Mouse (Mus musculus) C2C12 (cell line): ENCODE data around the gene Ghr. TPM values are rescaled to one million over a fixed set of nuclear protein-coding genes. Genes with fewer than 3 reads are reported as not detected.

Experiments used
- H3K27me3 ChIP-seq: one replicate; pipeline ENCODE4 v1.6.1; 2011; ENCODE audit not compliant: control insufficient read depth, insufficient read depth, insufficient read length
- H3K36me3 ChIP-seq: one replicate; pipeline ENCODE4 v1.6.1; 2011; ENCODE audit not compliant: control insufficient read depth, insufficient read depth
- H3K4me3 ChIP-seq: one replicate; pipeline ENCODE4 v1.5.1; 2011; ENCODE audit warnings: mild to moderate bottlenecking, control low read depth; ENCODE audit not compliant: poor library complexity, insufficient read depth, severe bottlenecking
- H3K79me2 ChIP-seq: one replicate; pipeline ENCODE4 v1.6.1; 2011; ENCODE audit not compliant: control insufficient read depth, insufficient read depth
- H3K79me3 ChIP-seq: one replicate; pipeline ENCODE4 v1.6.1; 2011; ENCODE audit warnings: low read depth, control low read depth
- H3ac ChIP-seq: one replicate; pipeline ENCODE3; 2011; ENCODE audit warnings: low read depth; ENCODE audit not compliant: control insufficient read depth, insufficient read length
- CEBPB ChIP-seq: IDR thresholded peaks from one replicate; pipeline ENCODE4 v1.6.1; 2011; ENCODE audit warnings: low read depth, mild to moderate bottlenecking, control low read depth, moderate library complexity
- CTCF ChIP-seq: IDR thresholded peaks from one replicate; pipeline ENCODE4 v1.5.1; 2011; ENCODE audit not compliant: control insufficient read depth, insufficient read depth, insufficient read length
- FOSL1 ChIP-seq: IDR thresholded peaks from one replicate; pipeline ENCODE4 v1.8.0; 2011; ENCODE audit warnings: mild to moderate bottlenecking, low read length; ENCODE audit not compliant: poor library complexity, insufficient read depth, severe bottlenecking
- MAX ChIP-seq: IDR thresholded peaks from one replicate; pipeline ENCODE4 v1.6.1; 2011; ENCODE audit warnings: mild to moderate bottlenecking, control low read depth
- MYOD1 ChIP-seq: IDR thresholded peaks from one replicate; pipeline ENCODE4 v1.6.1; 2011; ENCODE audit warnings: low read depth; ENCODE audit not compliant: control insufficient read depth, insufficient read length
- MYOG ChIP-seq: IDR thresholded peaks from one replicate; pipeline ENCODE4 v1.6.1; 2011; ENCODE audit not compliant: control insufficient read depth, insufficient read length; ENCODE audit errors: extremely low read depth
- USF1 ChIP-seq: IDR thresholded peaks from one replicate; pipeline ENCODE4 v1.6.1; 2011; ENCODE audit warnings: low read depth, mild to moderate bottlenecking, control low read depth, moderate library complexity
- polyA plus RNA-seq: library from polyadenylated mRNA; unstranded; fragments of >200 nt; fragmentation: generic; extraction: Trizol; gene quantifications from one replicate; pipeline ENCODE4 v1.2.1, GENCODE M21; 2012; ENCODE audit warnings: missing spikeins

Ghr gene
- polyA plus RNA-seq, 1 experiment = 10.6 TPM

- no peak overlapping the region for H3K4me3 ChIP-seq
- H3K36me3 ChIP-seq = no peaks in the 10 kb centered on the region
- H3K79me3 ChIP-seq = no peaks in the 10 kb centered on the region
- H3K79me2 ChIP-seq = no peaks in the 10 kb centered on the region
- no peaks in the 10 kb centered on the region for H3K27me3 ChIP-seq
- no peak for TF ChIP-seq MYOG
- TF ChIP-seq FOSL1 = no peak
- H3ac ChIP-seq = no peak overlapping the region
Measured at GRCm38 (mm10) chr15:3485367-3485766, 97.9 kb downstream of the Ghr start.

DNA sequence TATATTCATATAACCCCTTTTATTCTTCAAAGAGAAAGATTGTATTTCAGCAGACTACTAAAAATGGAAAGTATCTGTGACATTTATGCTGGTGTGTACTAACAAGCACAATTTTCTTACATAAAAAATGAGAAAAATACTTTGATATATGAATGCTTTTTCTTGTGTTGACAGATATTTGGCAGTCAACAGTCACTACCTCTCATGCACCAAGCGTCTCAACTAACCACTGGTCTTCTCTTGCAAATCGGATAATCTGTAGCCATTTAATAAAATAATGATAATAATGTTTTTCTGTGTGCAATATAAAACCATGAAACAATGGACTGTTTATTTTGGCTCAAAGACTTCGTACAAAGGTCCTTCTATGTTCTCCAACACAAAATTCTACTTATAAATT lies 99.8 kb downstream of the Ghr start:
- Histone ChIP-seq H3K79me3 (no peaks in the 10 kb centered on the region), H3K27me3 (no peaks in the 10 kb centered on the region), H3ac (no peak overlapping the region), H3K36me3 (no peaks in the 10 kb centered on the region), H3K4me3 (no peak overlapping the region), H3K79me2 (no peaks in the 10 kb centered on the region)
- TF ChIP-seq MYOD1 (no peak), FOSL1 (no peak), MYOG (no peak), USF1 (no peak), CTCF (no peak), CEBPB (no peak), MAX (no peak)

GRCm38 (mm10) chr15:3469230-3469629 lies 114.1 kb downstream of the Ghr start:
- H3K79me3 ChIP-seq = no peaks in the 10 kb centered on the region
- H3K79me2 ChIP-seq = no peaks in the 10 kb centered on the region
- no peak for TF ChIP-seq CTCF
- TF ChIP-seq MYOD1 = no peak
- no peak for TF ChIP-seq FOSL1
- no peak for TF ChIP-seq MAX
- TF ChIP-seq USF1 = no peak
- no peak for TF ChIP-seq CEBPB
- no peak for TF ChIP-seq MYOG
- H3K27me3 ChIP-seq = no peaks in the 10 kb centered on the region
- no peaks in the 10 kb centered on the region for H3K36me3 ChIP-seq
- no peak overlapping the region for H3ac ChIP-seq
- no peak overlapping the region for H3K4me3 ChIP-seq

DNA sequence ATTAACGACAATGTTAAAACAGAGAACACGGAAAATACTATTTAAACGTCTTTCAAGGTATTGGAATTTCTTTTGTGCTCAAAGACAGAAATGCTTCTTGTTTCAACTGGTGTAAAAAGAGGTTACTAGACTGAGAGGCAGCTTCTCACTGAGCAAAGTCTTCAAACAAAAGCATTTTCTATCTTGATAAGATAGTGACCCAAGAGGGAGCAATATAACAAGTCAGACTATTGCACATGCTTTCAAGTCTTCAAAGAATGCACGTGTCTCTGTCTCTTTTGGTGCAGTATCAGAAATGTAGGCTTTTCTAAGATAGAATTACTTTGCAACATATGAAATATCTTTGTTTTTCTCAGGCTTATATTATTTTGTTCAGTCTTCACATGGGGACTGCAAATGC lies 116.7 kb downstream of the Ghr start:
- Histone ChIP-seq H3K79me2 (no peaks in the 10 kb centered on the region), H3K27me3 (no peaks in the 10 kb centered on the region), H3K4me3 (no peak overlapping the region), H3K36me3 (no peaks in the 10 kb centered on the region), H3K79me3 (no peaks in the 10 kb centered on the region), H3ac (no peak overlapping the region)
- TF ChIP-seq MAX (no peak), CTCF (no peak), FOSL1 (no peak), MYOD1 (no peak), MYOG (no peak), USF1 (no peak), CEBPB (no peak)

DNA sequence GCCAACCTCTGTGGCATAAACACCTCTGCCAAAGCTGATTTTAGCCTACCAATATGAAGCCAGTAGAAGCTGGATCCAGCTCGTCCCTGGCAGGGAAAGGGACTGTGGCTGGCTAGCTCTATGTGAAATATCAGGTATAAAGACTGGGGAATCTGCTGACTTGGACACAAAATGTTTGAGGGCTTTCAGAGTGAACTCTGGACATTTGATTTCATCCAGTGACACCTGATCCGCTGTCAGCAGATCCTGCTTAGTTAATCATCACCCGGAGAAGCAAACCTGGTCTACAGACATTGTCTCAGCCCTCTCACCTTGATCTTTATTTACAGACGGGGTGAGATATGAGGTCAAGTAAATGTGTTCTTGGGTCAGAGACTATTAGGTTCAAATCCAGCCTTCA lies 118.5 kb downstream of the Ghr start:
- H3K36me3 ChIP-seq = no peaks in the 10 kb centered on the region
- H3K79me2 ChIP-seq = no peaks in the 10 kb centered on the region
- H3K27me3 ChIP-seq = no peaks in the 10 kb centered on the region
- TF ChIP-seq CTCF (no peak), MAX (no peak), USF1 (no peak), MYOG (no peak), FOSL1 (no peak), CEBPB (no peak), MYOD1 (no peak)
- no peak overlapping the region for H3ac ChIP-seq
- no peaks in the 10 kb centered on the region for H3K79me3 ChIP-seq
- no peak overlapping the region for H3K4me3 ChIP-seq

DNA sequence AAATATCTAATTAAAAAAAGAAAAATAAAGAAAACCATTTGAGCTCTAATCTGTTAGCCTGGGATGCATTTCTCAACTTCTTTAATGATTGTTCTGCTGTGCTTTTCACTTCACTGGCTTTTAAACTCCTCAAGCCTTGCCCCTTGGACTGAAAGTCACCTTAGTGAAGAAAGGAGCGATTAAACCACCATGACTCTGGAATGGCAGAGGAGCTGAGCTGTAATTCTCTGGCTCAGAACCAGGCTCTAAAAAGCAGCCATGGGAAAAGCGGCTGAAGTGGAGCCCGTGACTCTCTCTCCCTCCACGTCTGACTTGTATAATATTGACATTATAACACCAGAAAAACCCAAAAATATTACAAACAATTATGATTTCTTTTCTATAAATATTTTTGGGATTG lies 126.7 kb downstream of the Ghr start:
- Histone ChIP-seq H3K4me3 (no peak overlapping the region), H3K27me3 (no peaks in the 10 kb centered on the region), H3K36me3 (no peaks in the 10 kb centered on the region), H3K79me3 (no peaks in the 10 kb centered on the region), H3K79me2 (no peaks in the 10 kb centered on the region), H3ac (no peak overlapping the region)
- TF ChIP-seq CTCF (no peak), CEBPB (no peak), MYOD1 (no peak), FOSL1 (no peak), USF1 (no peak), MYOG (no peak), MAX (no peak)
